Mouse (Mus musculus) adrenal gland, adult 2 months (tissue): ENCODE data around the gene Zfp948. TPM values are rescaled to one million over a fixed set of nuclear protein-coding genes. Genes with fewer than 3 reads are reported as not detected.
"Not testable (repeated sequence)": the region's sequence is repeated elsewhere in the genome, so short reads cannot be mapped to it uniquely, and the experiment has no call there.

Experiments
- DNase-seq: peaks from one replicate; pipeline ENCODE4 v3.0.0; 2021
- polyA plus RNA-seq: library from polyadenylated mRNA; depleted of rRNA; stranded (reverse); fragments of >200 nt; gene quantifications from 2 replicates; pipeline ENCODE4 v1.2.3, GENCODE M21; 2012; rRNA removed
- total RNA-seq, 2 experiments: library from RNA; stranded (reverse); gene quantifications; 2 replicates each; pipeline ENCODE4 v1.2.3; 2021

Zfp948 gene
- total and polyA plus RNA-seq, 3 experiments, result 0.27 to 14.8 (median 5.7) TPM

DNA sequence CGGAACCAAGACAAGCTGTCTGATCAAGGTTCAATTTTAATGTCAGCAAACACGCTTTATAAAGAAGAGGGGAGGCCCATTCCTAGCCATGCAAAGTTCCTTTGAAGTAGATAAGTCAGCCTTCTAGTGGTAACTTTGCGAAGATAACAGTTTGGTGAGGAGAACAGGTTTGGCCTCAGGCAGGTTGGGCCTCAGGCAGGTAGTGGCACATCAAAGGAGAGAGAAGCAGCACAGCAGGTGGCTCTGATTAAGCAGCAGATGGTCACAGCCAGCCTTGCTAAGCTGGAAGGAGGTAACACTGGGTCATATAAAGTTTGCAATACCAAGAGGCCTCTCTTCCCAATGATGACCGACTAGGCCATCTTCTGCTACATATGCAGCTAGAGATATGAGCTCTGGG lies 69.0 kb downstream of the Zfp948 start:
- DNase-seq, result not testable (repeated sequence)

Other genes starting within 250 kb of the Zfp948 start
- 1 to 10 TPM; 3.7 to 4.4 TPM for gene Zfp677, start 183.3 kb upstream of the Zfp948 start, total RNA-seq
- gene Zfp677, start 183.3 kb upstream of the Zfp948 start, polyA plus RNA-seq, result 0.06 TPM in 1 of 2 replicates, not detected in the other
- 1 to 10 TPM; 2.4 to 2.7 TPM for gene Zfp54, start 143.8 kb upstream of the Zfp948 start, total RNA-seq
- 0.22 TPM in 1 of 2 replicates, not detected in the other for gene Zfp54, start 143.8 kb upstream of the Zfp948 start, polyA plus RNA-seq
- 1 to 10 TPM; 6.3 to 9.7 TPM for gene Zfp51, start 116.6 kb upstream of the Zfp948 start, total RNA-seq
- gene Zfp51, start 116.6 kb upstream of the Zfp948 start, polyA plus RNA-seq, result 0.06 and 0.07 TPM in 2 replicates
- gene Zfp53, start 78.0 kb upstream of the Zfp948 start, total RNA-seq, result 1 to 10 TPM; 3.2 to 4.3 TPM
- 0.86 and 1.0 TPM in 2 replicates for gene Zfp53, start 78.0 kb upstream of the Zfp948 start, polyA plus RNA-seq
- gene Zfp52, start 31.5 kb upstream of the Zfp948 start, total RNA-seq, result 10 to 100 TPM; 19.7 to 40.9 TPM
- 0.17 and 0.26 TPM in 2 replicates for gene Zfp52, start 31.5 kb upstream of the Zfp948 start, polyA plus RNA-seq
- 1 to 10 TPM; 4.3 to 7.5 TPM for gene Zfp983, start 83.6 kb downstream of the Zfp948 start, total RNA-seq
- 0.28 and 0.48 TPM in 2 replicates for gene Zfp983, start 83.6 kb downstream of the Zfp948 start, polyA plus RNA-seq
- gene Gm10226, start 124.9 kb downstream of the Zfp948 start, total RNA-seq, result 1 to 10 TPM; 3.9 to 7.2 TPM
- not detected in 2 replicates for gene Gm10226, start 124.9 kb downstream of the Zfp948 start, polyA plus RNA-seq
- gene Zfp760, start 140.7 kb downstream of the Zfp948 start, total RNA-seq, result 1 to 10 TPM; 4.5 to 5.9 TPM
- gene Zfp760, start 140.7 kb downstream of the Zfp948 start, polyA plus RNA-seq, result 0.09 and 0.12 TPM in 2 replicates
- gene Zfp229, start 163.8 kb downstream of the Zfp948 start, total RNA-seq, result 10 to 100 TPM in 1 of 2 experiments, 1 to 10 TPM in 1; 7.0 to 10.7 TPM
- gene Zfp229, start 163.8 kb downstream of the Zfp948 start, polyA plus RNA-seq, result 0.91 and 1.6 TPM in 2 replicates